Mouse (Mus musculus): Measurements from ENCODE around the gene Col4a2.
"Not testable (repeated sequence)": the region's sequence is repeated elsewhere in the genome, so short reads cannot be mapped to it uniquely, and the experiment has no call there.

The Col4a2 gene

GRCm38 (mm10) chr8:11486142-11486541 lies 173.5 kb downstream of the Col4a2 start:
- DNase-seq (ENCODE audit: low read depth, low spot score), result no peak

GRCm38 (mm10) chr8:11487229-11487628 lies 174.6 kb downstream of the Col4a2 start:
- DNase-seq (ENCODE audit: low read depth, low spot score), result no peak

- not testable (repeated sequence) for DNase-seq (ENCODE audit: low read depth, low spot score)
Observed at GRCm38 (mm10) chr8:11492340-11492739, 179.7 kb downstream of the Col4a2 start.

GRCm38 (mm10) chr8:11497017-11497990 lies 184.7 kb downstream of the Col4a2 start, which contains the start of gene Naxd:
TSS of gene Naxd (plus strand) at chr8:11497506.
- DNase-seq (ENCODE audit: low read depth, low spot score), result peak; percentile 79

- DNase-seq (ENCODE audit: low read depth, low spot score), result no peak
Observed at GRCm38 (mm10) chr8:11498281-11498680, 185.7 kb downstream of the Col4a2 start.
